Mouse (Mus musculus) heart, postnatal 36 days (tissue): ENCODE data around the gene Olfr1162. TPM values are rescaled to one million over a fixed set of nuclear protein-coding genes. Genes with fewer than 3 reads are reported as not detected.
"Not testable (repeated sequence)": the region's sequence is repeated elsewhere in the genome, so short reads cannot be mapped to it uniquely, and the experiment has no call there.

ENCODE experiments used
- DNase-seq, 2 experiments: peaks; one replicate each; pipeline ENCODE4 v3.0.0; 2021 to 2022
- intact Hi-C: fragments of 180-260 bp; cut with DNase I; formaldehyde crosslinking; loops from one replicate; pipeline ENCODE4 v1.15.1; 2025
- total RNA-seq, 2 experiments: library from RNA; stranded (reverse); gene quantifications; 2 replicates each; pipeline ENCODE4 v1.2.3; 2021

Olfr1162 gene
- total RNA-seq = not detected

DNA sequence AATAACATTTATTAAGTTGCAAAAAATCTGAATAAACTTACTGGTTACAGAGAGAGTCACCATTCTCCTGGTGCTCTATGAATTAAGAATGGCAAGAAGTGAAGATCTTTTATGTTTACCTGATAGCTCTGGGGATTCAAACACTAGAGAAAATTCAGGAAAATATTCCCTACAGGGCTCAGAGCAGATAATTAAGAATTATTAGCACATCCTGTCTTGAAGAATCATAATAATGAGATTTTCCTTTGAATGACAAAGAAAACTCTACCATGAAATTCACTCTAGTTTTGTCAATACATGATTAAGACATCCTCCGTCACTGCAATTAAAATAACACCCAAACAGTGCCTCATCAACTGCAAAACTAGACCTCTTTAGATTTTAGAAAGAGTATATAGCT lies at the start of gene Olfr1162:
Olfr1162 (minus strand) TSS at position 101 of the 400 bp plus-strand sequence.
- intact Hi-C loops = no loop called here
- no peak for DNase-seq

DNA sequence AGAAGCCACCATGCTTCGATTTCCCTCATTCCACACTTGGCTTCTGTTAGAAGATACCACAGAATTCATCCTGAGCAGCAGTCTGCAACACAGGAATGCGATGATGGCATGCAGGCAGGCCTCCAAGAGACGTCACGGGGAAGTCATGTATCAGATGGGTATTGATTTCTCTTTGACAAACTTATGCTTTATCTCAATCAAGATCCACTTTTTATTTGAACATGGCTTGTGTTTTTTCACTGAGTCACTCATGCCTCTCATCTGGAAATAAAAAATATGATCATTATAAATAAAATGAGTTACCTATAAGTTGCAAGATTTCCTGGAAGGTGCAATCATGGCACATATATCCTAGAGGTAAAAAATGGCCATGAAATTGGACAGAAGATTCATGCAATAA lies 42.9 kb upstream of the Olfr1162 start, which contains the start of gene Olfr1164:
Olfr1164 (minus strand) TSS at position 101 of the 400 bp plus-strand sequence.
- no peak for DNase-seq
- intact Hi-C loops = no loop called here

DNA sequence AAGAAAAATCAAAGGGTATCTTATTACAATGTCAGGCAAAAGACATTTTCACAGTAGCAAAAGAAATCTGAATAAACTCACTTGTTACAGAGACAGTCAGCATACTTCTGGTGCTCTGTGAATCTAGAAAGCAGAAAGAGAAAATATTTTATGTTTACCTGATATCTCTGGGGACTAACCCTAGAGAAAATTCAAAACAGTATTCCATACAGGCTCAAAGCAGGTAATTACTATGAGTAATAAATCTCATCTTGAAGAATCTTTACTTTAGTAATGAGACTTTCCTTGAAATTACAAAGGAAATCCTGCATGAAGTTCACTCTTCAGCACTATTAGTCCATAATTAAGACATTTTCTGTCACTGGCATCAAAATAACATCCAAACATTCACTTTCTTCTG lies 20.8 kb upstream of the Olfr1162 start, which contains the start of gene Olfr1163:
Olfr1163 (minus strand) TSS at position 101 of the 400 bp plus-strand sequence.
- intact Hi-C loops = no loop called here
- DNase-seq = no peak

DNA sequence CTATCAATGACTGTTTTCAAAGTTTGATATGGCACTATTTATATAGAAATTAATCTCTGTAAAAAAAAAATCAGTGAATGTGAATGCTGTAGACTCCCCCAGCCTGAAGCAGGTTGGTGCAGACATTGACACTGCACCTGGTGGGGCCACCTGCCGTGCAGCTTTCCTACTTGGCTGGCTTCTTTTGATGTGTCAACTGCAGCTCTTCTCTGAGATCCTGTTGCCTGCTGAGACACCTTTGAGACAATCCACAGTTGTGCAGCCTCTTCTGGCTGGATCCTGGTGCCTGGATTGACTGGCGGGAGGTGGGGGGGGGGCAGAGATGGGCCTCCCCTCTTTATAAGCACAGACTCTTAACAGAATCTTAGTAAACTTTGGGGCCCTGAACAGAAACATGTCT lies 12.7 kb upstream of the Olfr1162 start:
- intact Hi-C loops = no loop called here
- no peak for DNase-seq

GRCm38 (mm10) chr2:88037599-88037998 lies 13.3 kb downstream of the Olfr1162 start, which contains the start of gene Olfr73:
Olfr73 (minus strand) TSS chr2:88037699.
- no peak for DNase-seq
- intact Hi-C loops = no loop called here

DNA sequence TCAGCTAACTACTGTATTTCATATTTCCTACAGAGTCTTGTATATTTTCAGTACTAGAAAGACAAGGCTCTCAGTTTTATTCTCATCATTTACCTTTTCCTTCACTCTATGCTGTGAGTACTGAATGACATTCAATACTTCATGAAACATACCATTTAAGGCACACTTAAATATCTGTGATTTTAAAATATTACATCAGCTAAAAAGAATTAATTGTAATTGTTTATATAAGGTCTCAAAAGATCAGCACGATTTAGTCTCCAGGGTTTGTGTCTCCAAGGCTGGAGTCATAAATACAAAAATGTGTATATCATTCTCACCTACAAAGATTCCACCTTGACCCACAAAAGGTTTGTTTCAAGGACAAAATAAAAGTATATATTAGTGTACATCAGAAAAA lies 28.5 kb downstream of the Olfr1162 start, which contains the start of gene Olfr1161:
Olfr1161 (plus strand) TSS at position 301 of the 400 bp plus-strand sequence.
- DNase-seq, intact Hi-C loops: not testable (repeated sequence)

DNA sequence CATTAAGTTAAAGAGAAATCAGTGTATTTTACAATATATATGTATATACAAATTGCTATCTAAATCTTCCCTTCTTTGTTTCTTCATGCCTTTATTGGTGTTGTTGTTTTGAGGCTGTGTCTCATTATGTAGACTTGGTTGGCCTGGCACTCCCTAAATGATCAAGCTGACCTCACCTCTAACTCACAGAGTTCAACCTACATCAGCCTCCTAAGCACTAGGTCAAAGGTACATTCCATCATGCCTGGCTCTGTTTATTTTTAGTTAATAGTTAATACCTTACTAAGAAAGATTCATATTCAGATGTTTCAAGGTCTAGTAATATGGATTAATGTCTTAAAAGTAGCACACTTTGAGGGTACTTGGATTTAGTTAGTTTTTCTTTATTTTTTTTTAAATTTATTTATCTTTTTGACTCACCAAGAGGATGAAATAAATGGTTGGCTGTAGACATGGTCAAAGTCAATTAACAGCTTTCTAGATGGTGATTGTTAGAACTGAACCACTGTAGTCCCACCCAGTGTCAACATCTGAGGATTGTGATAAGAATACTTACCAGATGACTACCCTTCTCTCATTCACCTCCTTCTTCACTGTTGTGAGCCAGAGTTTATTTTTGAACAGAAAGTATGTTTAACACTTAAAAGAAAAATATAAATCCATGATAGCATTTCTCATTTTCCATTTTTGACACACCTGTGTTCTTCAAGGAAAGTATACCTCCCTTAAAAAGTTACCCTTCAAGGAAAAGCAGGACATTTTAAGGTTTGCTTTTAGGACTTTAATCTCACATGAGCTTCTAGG lies 43.2 kb downstream of the Olfr1162 start, which contains the start of gene Olfr1160:
Olfr1160 (minus strand) TSS at position 754 of the 804 bp plus-strand sequence.
- DNase-seq = no peak
- intact Hi-C loops = no loop called here

Other genes starting within 250 kb of the Olfr1162 start
- gene Olfr1145, start 241.3 kb downstream of the Olfr1162 start, total RNA-seq = not detected
- gene Olfr1148, start 220.6 kb downstream of the Olfr1162 start, total RNA-seq = not detected
- gene Olfr1150-ps1, start 207.1 kb downstream of the Olfr1162 start, total RNA-seq = not detected
- not detected for gene Olfr1151, start 195.3 kb downstream of the Olfr1162 start, total RNA-seq
- gene Olfr1152, start 184.6 kb downstream of the Olfr1162 start, total RNA-seq = not detected
- not detected for gene Olfr1153, start 156.2 kb downstream of the Olfr1162 start, total RNA-seq
- not detected for gene Olfr1154, start 146.0 kb downstream of the Olfr1162 start, total RNA-seq
- gene Olfr1155, start 106.0 kb downstream of the Olfr1162 start, total RNA-seq = not detected
- gene Olfr1156, start 98.0 kb downstream of the Olfr1162 start, total RNA-seq = not detected
- gene Olfr1157, start 82.8 kb downstream of the Olfr1162 start, total RNA-seq = not detected
- not detected for gene Olfr74, start 76.5 kb downstream of the Olfr1162 start, total RNA-seq
- not detected for gene Olfr1158, start 61.0 kb downstream of the Olfr1162 start, total RNA-seq
- gene Olfr1160, start 42.9 kb downstream of the Olfr1162 start, total RNA-seq = not detected
- not detected for gene Olfr1161, start 28.4 kb downstream of the Olfr1162 start, total RNA-seq
- gene Olfr73, start 13.4 kb downstream of the Olfr1162 start, total RNA-seq = not detected
- not detected for gene Olfr1163, start 20.7 kb upstream of the Olfr1162 start, total RNA-seq
- gene Olfr1164, start 42.8 kb upstream of the Olfr1162 start, total RNA-seq = not detected
- not detected for gene Olfr1166, start 77.1 kb upstream of the Olfr1162 start, total RNA-seq
- gene Olfr1167, start 104.1 kb upstream of the Olfr1162 start, total RNA-seq = not detected
- not detected for gene Olfr1168, start 130.8 kb upstream of the Olfr1162 start, total RNA-seq
- gene Olfr1170, start 177.2 kb upstream of the Olfr1162 start, total RNA-seq = not detected
- under 1 TPM in 1 of 2 experiments, not detected in 1; 0.05 TPM for gene Olfr1173, start 228.7 kb upstream of the Olfr1162 start, total RNA-seq